Mouse (Mus musculus) adrenal gland, adult (tissue): ENCODE data around the gene Prkag3.
A peak's percentile ranks its signal among the peaks of the same experiment; 100 is the strongest.

Source experiments
- DNase-seq, 2 experiments: peaks; one replicate each; pipeline ENCODE4 v3.0.0; 2022 to 2023; ENCODE audit warnings: low spot score in 1 of 2; ENCODE audit not compliant: inconsistent age in 2 of 2

Prkag3 gene

DNA sequence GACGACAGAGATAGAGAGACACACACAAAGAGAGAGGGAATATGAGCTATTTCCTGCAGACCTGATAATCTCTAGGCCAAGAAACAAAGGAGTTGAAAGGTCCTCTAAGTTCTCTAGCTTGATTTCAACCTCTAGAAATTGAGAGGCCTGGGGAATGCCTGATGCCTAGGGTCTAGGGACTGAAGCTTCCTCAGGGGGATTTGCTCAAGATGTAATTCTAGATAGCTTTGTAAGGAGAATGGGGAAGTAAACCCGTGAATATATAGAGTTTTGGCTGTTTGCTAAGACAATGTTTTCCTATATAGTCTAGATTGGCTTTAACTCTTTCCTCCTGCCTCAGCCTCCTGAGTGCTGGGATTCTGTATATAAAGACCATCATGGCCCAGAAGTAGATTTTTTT lies 34.1 kb downstream of the Prkag3 start:
- no peak for DNase-seq

DNA sequence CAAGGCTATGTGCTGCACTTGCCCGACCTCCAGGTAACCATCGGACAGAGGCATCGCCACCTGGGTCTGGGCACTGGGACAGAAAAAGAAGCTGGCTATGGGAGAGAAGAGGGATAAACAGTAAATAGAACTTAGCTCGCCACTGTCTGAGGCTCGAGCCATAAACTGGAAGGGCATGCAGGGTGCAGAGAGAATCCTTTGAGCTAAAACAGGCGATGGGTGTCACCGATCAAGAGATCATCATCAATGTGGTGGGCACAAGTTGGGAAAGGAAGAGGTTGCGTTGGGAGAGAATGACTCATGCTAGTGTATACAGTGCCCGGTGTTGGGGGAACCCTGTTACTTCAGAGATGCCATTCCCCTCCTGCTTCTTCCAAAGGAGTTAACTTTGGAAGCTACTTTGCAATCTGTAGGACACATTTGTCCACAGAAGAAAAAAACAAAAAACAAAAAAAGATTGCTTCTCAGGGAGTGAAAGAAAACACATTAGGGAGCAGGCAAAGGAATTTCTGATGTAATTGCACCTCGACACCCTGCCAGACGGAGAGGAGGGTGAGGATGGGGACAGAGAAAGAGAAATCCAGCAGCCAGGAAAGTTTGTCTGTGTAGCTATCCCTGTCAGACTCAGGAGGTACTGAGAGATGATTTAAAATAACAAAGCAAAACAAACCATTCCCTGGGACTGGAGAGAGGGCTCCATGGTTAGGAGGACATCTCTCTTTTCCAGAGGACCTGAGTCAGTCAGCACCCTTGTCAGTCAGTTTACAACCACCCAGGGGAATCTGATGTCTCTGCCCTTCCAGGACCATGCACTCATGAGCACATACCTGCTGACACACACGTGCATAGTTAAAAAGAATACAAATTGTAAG lies 34.9 kb downstream of the Prkag3 start:
- no peak for DNase-seq

DNA sequence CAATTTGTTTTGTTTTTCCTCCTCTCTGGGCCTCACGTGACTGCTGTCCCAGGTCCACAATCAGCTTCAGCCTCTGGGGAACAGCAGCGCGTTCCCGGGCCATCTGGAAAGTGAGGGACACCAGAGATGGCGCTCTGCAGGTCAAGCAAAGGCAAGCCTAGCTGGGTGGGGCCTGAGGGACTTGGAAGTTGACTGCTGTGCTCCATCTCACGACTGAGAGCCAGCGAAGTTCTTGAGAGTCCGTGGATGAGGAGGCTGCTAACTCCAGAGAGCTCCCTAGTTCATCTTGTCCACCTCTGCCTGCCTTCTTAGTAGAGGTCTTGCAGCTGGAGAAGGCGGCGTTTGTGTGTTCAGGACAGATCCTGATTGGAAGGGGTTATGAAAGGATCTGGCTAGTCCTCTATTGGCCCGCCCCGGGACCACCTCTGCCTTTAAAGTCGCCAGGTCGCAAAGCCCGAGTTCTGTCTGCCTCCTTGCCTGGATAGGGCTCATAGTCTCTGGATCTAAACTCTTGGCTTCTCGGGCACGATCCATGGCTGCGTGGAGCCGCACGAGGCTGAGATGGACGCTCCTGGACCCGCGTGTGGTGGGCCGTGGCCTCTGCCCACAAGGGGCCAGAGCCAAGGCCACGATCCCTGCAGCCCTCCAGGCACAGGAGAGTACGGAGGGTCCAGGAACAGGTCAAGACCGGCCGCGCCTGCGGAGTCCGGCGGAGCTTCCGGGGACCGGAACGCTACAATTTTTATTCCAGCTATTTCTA lies 35.7 kb downstream of the Prkag3 start, which contains the start of gene Cyp27a1:
Gene Cyp27a1, plus strand, starts transcription at position 476 of the 760 bp plus-strand sequence.
- DNase-seq: peak; percentile 70 to 84

DNA sequence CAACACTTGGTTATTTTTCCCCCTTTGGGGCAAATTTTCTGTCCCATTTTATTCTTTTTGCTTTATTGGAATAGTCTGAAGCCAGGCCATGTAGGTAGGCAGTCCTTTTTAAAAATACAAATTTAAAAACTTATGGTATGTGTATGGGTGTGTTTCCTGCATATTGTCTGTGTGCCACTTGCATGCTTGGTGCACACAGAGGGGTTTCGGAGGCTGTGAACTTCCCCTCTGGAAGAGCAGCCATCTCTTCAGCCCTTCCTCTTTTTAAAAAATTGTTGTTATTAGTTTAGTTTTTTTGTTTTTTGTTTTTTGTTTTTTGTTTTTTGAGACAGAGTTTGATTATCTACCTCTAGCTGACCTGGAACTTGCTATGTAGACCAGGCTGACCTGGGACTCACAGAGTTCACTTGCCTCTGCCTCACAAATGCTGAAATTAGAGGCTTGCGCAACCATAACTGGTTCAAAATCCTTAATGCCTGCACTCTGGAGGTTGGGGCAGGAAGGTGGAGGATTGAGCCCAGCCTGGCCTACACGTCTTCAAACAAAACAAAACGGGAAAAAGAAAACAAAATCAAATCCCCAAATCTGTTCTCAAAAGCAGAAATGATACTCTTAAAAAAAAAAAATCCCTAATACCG lies 36.4 kb downstream of the Prkag3 start:
- no peak for DNase-seq

DNA sequence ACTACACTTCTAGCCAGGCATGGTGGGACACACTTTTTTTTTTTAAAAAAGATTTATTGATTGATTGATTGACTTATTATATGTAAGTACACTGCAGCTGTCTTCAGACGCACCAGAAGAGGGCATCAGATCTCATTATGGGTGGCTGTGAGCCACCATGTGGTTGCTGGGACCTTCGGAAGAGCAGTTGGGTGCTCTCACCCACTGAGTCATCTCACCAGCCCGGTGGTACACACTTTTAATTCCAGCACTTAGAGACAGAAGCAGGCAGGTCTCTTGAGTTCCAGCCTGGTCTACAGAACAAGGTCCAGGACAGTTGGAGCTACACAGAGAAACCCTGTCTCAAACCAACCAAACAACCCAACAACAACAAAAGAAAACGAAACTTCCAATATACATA lies 37.0 kb downstream of the Prkag3 start:
- no peak for DNase-seq

DNA sequence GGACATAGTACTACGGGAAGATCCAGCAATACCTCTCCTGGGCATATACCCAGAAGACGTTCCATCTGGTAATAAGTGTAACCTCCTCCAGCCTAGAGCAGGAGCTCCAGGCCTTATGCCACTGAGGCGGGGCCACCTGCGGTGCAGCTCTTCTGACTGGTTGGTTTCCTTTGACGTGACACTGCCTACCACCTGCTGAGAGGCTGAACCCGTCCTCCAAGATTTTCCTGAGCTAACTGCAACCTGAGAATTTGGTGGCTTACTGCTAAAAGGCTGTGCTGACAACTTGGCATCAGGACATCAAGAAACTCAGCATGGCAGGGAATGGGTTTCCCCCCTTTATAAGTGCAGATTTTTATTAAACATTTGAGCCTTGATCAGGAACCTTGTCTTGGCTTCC lies 39.5 kb downstream of the Prkag3 start:
- no peak for DNase-seq

DNA sequence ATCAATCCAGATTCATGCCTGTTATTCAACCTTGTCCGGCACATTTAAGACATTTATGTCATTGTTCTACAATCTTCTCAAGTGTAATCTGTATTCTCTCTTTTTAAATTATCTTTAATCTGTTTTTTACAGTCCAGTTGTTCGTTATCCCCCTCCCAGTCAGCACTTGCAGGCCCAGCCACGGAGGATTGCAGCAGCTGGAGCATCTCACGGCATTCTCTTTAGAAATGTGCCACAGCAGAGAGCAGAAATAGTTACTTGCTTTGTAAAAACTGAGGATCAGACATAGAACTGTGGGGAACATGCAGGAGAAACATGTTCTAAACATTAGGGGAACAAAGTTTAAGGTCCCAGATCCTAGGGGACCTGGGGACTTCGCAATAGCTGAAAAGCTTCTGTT lies 44.0 kb downstream of the Prkag3 start:
- no peak for DNase-seq

DNA sequence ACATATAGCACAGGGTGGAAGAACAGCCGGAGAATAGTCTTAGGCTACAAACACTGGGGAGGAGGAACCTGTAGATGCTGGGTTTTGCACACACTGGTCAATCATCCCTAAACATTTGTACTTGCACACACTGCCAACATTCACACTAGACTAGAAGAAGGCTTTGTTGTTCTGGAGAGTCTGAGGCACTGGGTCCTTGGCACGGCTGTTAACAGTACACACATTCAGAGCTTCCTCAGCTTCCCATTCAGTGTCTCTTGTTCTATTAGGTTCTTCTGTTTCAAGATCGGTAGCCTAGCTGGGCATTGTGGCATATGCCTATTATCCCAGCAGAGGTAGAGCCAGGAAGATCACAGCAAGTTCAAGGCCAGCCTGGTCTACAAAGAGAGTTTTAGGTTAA lies 44.9 kb downstream of the Prkag3 start:
- no peak for DNase-seq

DNA sequence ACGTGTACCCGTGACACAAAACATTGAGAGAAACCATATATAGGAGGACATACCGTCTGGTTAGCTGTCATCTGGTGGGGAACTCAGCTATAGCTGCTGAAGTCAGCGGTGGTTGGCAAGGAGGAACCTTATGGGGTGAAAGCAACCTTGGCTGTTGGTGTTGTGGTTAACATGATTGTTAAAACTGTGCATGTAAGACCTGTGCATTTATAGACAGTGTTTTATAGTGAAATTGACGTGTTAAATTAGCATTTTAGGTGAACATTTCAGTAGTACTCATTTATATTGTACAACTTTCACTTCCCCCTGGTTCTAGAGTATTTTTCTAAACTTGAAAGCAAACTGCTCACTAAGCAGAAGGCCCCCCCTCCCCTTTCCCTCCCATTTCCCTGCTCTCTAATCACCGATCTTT lies 46.9 kb downstream of the Prkag3 start:
- DNase-seq: no peak

DNA sequence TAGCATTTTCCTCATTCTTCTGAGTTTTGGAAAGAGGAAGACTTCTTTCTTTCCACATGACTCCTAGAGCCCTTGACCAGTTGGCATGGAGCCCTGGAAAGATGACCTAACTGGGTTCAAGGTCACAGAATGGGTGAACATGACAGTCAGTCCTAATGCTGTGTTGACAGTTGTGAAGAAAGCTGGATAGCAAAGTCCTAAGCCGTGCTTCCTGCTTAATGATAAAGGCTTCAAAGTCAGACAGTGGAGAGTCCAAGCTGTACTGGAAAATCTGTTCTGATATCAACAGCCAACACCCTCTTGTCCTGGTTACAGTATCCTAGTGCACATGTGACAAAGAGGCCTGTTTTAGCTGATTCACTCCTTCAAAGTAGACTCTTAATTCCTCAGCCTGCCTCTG lies 50.2 kb downstream of the Prkag3 start:
- DNase-seq: peak; percentile 75 to 92

DNA sequence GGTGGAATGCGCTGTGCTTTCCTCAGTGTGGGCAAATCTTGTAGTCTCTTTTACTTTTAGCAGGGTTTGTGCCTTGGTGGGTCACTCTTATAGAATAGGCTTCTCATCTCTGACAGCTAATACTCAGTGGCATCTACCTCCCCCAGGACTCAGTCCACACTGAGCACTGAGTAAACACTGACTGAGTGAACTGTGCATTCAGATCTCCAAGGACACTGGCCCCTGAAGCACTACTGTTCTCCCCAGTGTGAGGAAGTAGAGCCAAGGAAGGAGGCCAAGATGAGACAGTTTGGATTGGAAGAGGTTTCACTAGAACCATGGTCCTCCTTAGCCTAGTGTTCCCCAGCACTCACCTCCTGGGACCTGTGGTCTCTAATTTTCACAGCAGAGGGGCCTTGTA lies 50.7 kb downstream of the Prkag3 start:
- DNase-seq: no peak

DNA sequence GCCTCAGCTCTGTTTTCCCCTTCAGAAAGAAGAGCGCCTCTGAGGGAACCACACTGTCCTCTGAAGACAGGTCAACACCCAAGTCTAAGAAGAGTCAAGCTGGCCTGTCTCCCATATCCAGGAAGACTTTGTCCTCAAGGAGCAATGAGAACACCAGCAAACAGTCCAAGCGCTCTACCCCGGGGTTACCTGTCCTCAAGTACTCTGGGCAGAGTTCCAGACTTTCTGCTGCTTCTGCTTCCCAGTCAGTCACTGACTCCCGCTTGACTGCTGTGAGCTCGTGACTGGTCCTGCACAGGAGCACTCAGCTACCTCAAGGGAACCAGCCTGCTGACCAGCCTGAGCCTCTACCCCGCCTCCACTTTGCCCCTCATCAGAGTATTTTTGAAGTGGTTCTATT lies 51.6 kb downstream of the Prkag3 start:
- DNase-seq: no peak

DNA sequence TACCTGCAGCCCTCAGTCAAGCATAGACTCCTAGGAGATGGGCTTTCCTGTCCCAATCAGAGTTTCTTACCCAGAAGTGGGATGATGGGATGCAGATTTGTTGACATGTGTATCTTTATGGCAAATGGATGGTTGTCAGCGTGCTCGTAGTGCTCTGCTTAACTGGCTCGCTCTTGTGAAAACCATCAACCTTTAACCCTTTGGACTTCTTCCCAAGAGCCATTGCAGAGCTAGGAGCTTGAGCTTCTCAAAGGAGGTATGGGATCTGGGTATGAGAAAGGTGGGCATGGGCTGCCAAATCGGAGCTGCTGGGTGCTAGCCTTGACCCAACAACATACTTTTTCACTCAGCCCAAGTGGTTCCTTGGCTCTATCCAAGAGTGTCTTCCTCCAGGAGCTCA lies 53.2 kb downstream of the Prkag3 start:
- no peak for DNase-seq

DNA sequence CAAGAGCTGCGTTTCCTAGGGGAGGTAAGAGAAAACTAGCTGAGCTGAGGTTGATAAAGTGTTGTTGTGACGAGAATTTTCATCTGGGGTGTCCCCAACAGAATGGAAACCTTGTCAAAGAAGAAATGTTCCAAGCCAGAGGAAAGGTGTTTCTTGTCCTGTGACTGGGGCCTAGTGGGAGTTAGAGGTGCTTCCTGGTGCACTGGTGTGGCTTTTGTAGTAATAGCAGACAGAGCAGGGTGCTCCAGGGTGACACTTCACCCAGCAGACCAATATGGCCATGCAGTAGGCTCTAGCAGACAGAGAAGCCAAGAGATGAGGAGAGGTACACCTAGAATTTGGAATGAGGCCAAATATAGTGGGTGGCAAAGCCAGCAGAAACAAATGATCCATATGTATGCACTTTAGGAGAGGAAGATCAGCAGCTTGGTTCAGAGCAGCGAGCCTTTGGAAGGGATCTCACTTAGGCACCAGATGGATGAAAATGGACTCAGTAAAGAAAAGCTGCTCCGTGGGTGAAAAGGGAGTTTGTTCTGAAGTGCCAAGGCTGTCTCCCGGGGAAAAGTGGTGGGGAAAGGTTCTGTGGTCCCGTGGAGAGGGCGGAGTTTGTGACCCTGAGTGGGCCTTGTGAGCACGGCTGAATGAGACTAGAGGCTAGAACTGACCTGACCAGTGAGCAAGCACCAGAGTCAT lies 55.0 kb downstream of the Prkag3 start:
- DNase-seq: no peak
